Mouse (Mus musculus): ENCODE data around the gene Zbtb44. TPM values are rescaled to one million over a fixed set of nuclear protein-coding genes. Genes with fewer than 3 reads are reported as not detected.
A peak's percentile ranks its signal among the peaks of the same experiment; 100 is the strongest.
"Not testable (repeated sequence)": the region's sequence is repeated elsewhere in the genome, so short reads cannot be mapped to it uniquely, and the experiment has no call there.

The Zbtb44 gene
- polyA plus RNA-seq, 1 experiment from 2014 or later = 8.2 TPM

- ATAC-seq (ENCODE audit: insufficient number of reproducible peaks, insufficient read depth, low FRiP score, low read depth) = no peak
- Histone ChIP-seq H3K9ac (ENCODE audit: low read length) (no peak overlapping the region), H3K4me2 (ENCODE audit: low read length) (no peak overlapping the region), H3K9me3 (ENCODE audit: control insufficient read depth, low read length) (no peaks in the 10 kb centered on the region), H3K36me3 (ENCODE audit: control insufficient read depth, insufficient read depth, low read length) (no peaks in the 10 kb centered on the region), H3K4me3 (ENCODE audit: control insufficient read depth in 1 of 2, insufficient read depth in 1 of 2, low read depth in 1 of 2, low read length in 2 of 2) (no peak overlapping the region), H3K4me1 (ENCODE audit: control insufficient read depth in 2 of 2, insufficient read depth in 2 of 2, low read length in 2 of 2) (peaks cover 7 to 13% of the 10 kb centered on the region in 2 experiments), H3K27ac (replicated peaks in 1 of 2; ENCODE audit: control insufficient read depth in 1 of 2, insufficient read depth in 1 of 2, low read depth in 2 of 2, low read length in 2 of 2) (no peak overlapping the region), H3K27me3 (ENCODE audit: control insufficient read depth, insufficient read depth, low read length) (no peaks in the 10 kb centered on the region)
- WGBS = 90% methylated on average over 4 of the region's 4 CpGs
These were observed 2.2 kb upstream of the Zbtb44 start for GRCm38 (mm10) chr9:31028251-31028650.

- H3K27ac ChIP-seq (replicated peaks in 1 of 2; ENCODE audit: control insufficient read depth in 1 of 2, insufficient read depth in 1 of 2, low read depth in 2 of 2, low read length in 2 of 2) = peak overlapping the region; percentile 94 to 99
- peak overlapping the region; percentile 93 for H3K9ac ChIP-seq (ENCODE audit: low read length)
- H3K4me3 ChIP-seq (ENCODE audit: control insufficient read depth in 1 of 2, insufficient read depth in 1 of 2, low read depth in 1 of 2, low read length in 2 of 2) = peak overlapping the region; percentile 80 to 86
- WGBS = under 1% methylated on average over 41 of the region's 57 CpGs
- peaks cover 7 to 13% of the 10 kb centered on the region in 2 experiments for H3K4me1 ChIP-seq (ENCODE audit: control insufficient read depth in 2 of 2, insufficient read depth in 2 of 2, low read length in 2 of 2)
- no peaks in the 10 kb centered on the region for H3K9me3 ChIP-seq (ENCODE audit: control insufficient read depth, low read length)
- H3K4me2 ChIP-seq (ENCODE audit: low read length) = peak overlapping the region; percentile 92
- H3K27me3 ChIP-seq (ENCODE audit: control insufficient read depth, insufficient read depth, low read length) = no peaks in the 10 kb centered on the region
- H3K36me3 ChIP-seq (ENCODE audit: control insufficient read depth, insufficient read depth, low read length) = 0 out of 2 replicates have a peak, but pooled peaks cover 7% of the 10 kb centered on the region
- peak; percentile 97 for ATAC-seq (ENCODE audit: insufficient number of reproducible peaks, insufficient read depth, low FRiP score, low read depth)
These were observed 513 bp upstream of the Zbtb44 start for GRCm38 (mm10) chr9:31029751-31030511.

- Histone ChIP-seq H3K27ac (replicated peaks in 1 of 2; ENCODE audit: control insufficient read depth in 1 of 2, insufficient read depth in 1 of 2, low read depth in 2 of 2, low read length in 2 of 2) (peak overlapping the region; percentile 94 to 99; a peak in 2 of 4 replicates), H3K4me3 (ENCODE audit: control insufficient read depth in 1 of 2, insufficient read depth in 1 of 2, low read depth in 1 of 2, low read length in 2 of 2) (peak overlapping the region; percentile 80 to 86), H3K36me3 (ENCODE audit: control insufficient read depth, insufficient read depth, low read length) (0 out of 2 replicates have a peak, but pooled peaks cover 7% of the 10 kb centered on the region), H3K4me1 (ENCODE audit: control insufficient read depth in 2 of 2, insufficient read depth in 2 of 2, low read length in 2 of 2) (peaks cover 7 to 13% of the 10 kb centered on the region in 2 experiments), H3K9me3 (ENCODE audit: control insufficient read depth, low read length) (no peaks in the 10 kb centered on the region), H3K27me3 (ENCODE audit: control insufficient read depth, insufficient read depth, low read length) (no peaks in the 10 kb centered on the region), H3K4me2 (ENCODE audit: low read length) (peak overlapping the region; percentile 92), H3K9ac (ENCODE audit: low read length) (peak overlapping the region; percentile 93)
- WGBS = 13% methylated on average over 8 of the region's 8 CpGs
- ATAC-seq (ENCODE audit: insufficient number of reproducible peaks, insufficient read depth, low FRiP score, low read depth) = no peak
These were observed 985 bp downstream of the Zbtb44 start for GRCm38 (mm10) chr9:31031414-31031843.

- H3K4me1 ChIP-seq (ENCODE audit: control insufficient read depth in 2 of 2, insufficient read depth in 2 of 2, low read length in 2 of 2) = peaks cover 7 to 13% of the 10 kb centered on the region in 2 experiments
- H3K9ac ChIP-seq (ENCODE audit: low read length) = no peak overlapping the region
- no peaks in the 10 kb centered on the region for H3K27me3 ChIP-seq (ENCODE audit: control insufficient read depth, insufficient read depth, low read length)
- peak overlapping the region; percentile 57; the same call in 1 of the 2 replicates for H3K4me2 ChIP-seq (ENCODE audit: low read length)
- no peak overlapping the region; a peak in 1 of 4 replicates for H3K4me3 ChIP-seq (ENCODE audit: control insufficient read depth in 1 of 2, insufficient read depth in 1 of 2, low read depth in 1 of 2, low read length in 2 of 2)
- no peak for ATAC-seq (ENCODE audit: insufficient number of reproducible peaks, insufficient read depth, low FRiP score, low read depth)
- no peak overlapping the region for H3K27ac ChIP-seq (replicated peaks in 1 of 2; ENCODE audit: control insufficient read depth in 1 of 2, insufficient read depth in 1 of 2, low read depth in 2 of 2, low read length in 2 of 2)
- H3K9me3 ChIP-seq (ENCODE audit: control insufficient read depth, low read length) = no peaks in the 10 kb centered on the region
- 0 out of 2 replicates have a peak, but pooled peaks cover 7% of the 10 kb centered on the region for H3K36me3 ChIP-seq (ENCODE audit: control insufficient read depth, insufficient read depth, low read length)
These were observed 2.1 kb downstream of the Zbtb44 start for GRCm38 (mm10) chr9:31032546-31032945.

GRCm38 (mm10) chr9:31050208-31050607 lies 19.8 kb downstream of the Zbtb44 start:
- H3K36me3 ChIP-seq (ENCODE audit: control insufficient read depth, insufficient read depth, low read length) = peaks cover 24% of the 10 kb centered on the region
- H3K27me3 ChIP-seq (ENCODE audit: control insufficient read depth, insufficient read depth, low read length) = no peaks in the 10 kb centered on the region
- H3K4me3 ChIP-seq (ENCODE audit: control insufficient read depth in 1 of 2, insufficient read depth in 1 of 2, low read depth in 1 of 2, low read length in 2 of 2) = no peak overlapping the region
- ATAC-seq (ENCODE audit: insufficient number of reproducible peaks, insufficient read depth, low FRiP score, low read depth) = no peak
- no peak overlapping the region for H3K9ac ChIP-seq (ENCODE audit: low read length)
- no peaks in the 10 kb centered on the region for H3K9me3 ChIP-seq (ENCODE audit: control insufficient read depth, low read length)
- WGBS = 95% methylated on average over 5 of the region's 5 CpGs
- H3K27ac ChIP-seq (replicated peaks in 1 of 2; ENCODE audit: control insufficient read depth in 1 of 2, insufficient read depth in 1 of 2, low read depth in 2 of 2, low read length in 2 of 2) = no peak overlapping the region
- peaks cover 3 to 17% of the 10 kb centered on the region in 2 experiments for H3K4me1 ChIP-seq (ENCODE audit: control insufficient read depth in 2 of 2, insufficient read depth in 2 of 2, low read length in 2 of 2)
- no peak overlapping the region for H3K4me2 ChIP-seq (ENCODE audit: low read length)

- H3K27ac ChIP-seq (replicated peaks in 1 of 2; ENCODE audit: control insufficient read depth in 1 of 2, insufficient read depth in 1 of 2, low read depth in 2 of 2, low read length in 2 of 2); H3K9ac ChIP-seq (ENCODE audit: low read length); H3K27me3 ChIP-seq (ENCODE audit: control insufficient read depth, insufficient read depth, low read length); H3K4me2 ChIP-seq (ENCODE audit: low read length); ATAC-seq (ENCODE audit: insufficient number of reproducible peaks, insufficient read depth, low FRiP score, low read depth); H3K4me3 ChIP-seq (ENCODE audit: control insufficient read depth in 1 of 2, insufficient read depth in 1 of 2, low read depth in 1 of 2, low read length in 2 of 2); H3K9me3 ChIP-seq (ENCODE audit: control insufficient read depth, low read length): not testable (repeated sequence)
- Histone ChIP-seq H3K4me1 (ENCODE audit: control insufficient read depth in 2 of 2, insufficient read depth in 2 of 2, low read length in 2 of 2) (peaks cover 3 to 17% of the 10 kb centered on the region in 2 experiments), H3K36me3 (ENCODE audit: control insufficient read depth, insufficient read depth, low read length) (peaks cover 36% of the 10 kb centered on the region)
- WGBS = 95% methylated on average over 6 of the region's 6 CpGs
These were observed 21.1 kb downstream of the Zbtb44 start for GRCm38 (mm10) chr9:31051509-31051908.

GRCm38 (mm10) chr9:31058723-31059122 lies 28.3 kb downstream of the Zbtb44 start:
- ATAC-seq (ENCODE audit: insufficient number of reproducible peaks, insufficient read depth, low FRiP score, low read depth) = no peak
- no peaks in the 10 kb centered on the region for H3K4me1 ChIP-seq (ENCODE audit: control insufficient read depth in 2 of 2, insufficient read depth in 2 of 2, low read length in 2 of 2)

More at GRCm38 (mm10) chr9:31058723-31059122, 28.3 kb downstream of the Zbtb44 start:
- WGBS = 79% methylated on average over 2 of the region's 2 CpGs
- no peak overlapping the region for H3K9ac ChIP-seq (ENCODE audit: low read length)
- H3K4me3 ChIP-seq (ENCODE audit: control insufficient read depth in 1 of 2, insufficient read depth in 1 of 2, low read depth in 1 of 2, low read length in 2 of 2) = no peak overlapping the region
- H3K27me3 ChIP-seq (ENCODE audit: control insufficient read depth, insufficient read depth, low read length) = no peaks in the 10 kb centered on the region
- H3K27ac ChIP-seq (replicated peaks in 1 of 2; ENCODE audit: control insufficient read depth in 1 of 2, insufficient read depth in 1 of 2, low read depth in 2 of 2, low read length in 2 of 2) = no peak overlapping the region
- H3K4me2 ChIP-seq (ENCODE audit: low read length) = no peak overlapping the region
- no peaks in the 10 kb centered on the region for H3K9me3 ChIP-seq (ENCODE audit: control insufficient read depth, low read length)
- H3K36me3 ChIP-seq (ENCODE audit: control insufficient read depth, insufficient read depth, low read length) = peaks cover 61% of the 10 kb centered on the region

Data from heart, embryonic 14.5 days (tissue).